Mouse (Mus musculus): ENCODE data around the gene Serinc2.

- TF ChIP-seq POU5F1 (IDR thresholded peaks at IDR 0.05; ENCODE audit: borderline replicate concordance, low read length) (no peak), CTCF (conservative IDR thresholded peaks at IDR 0.05; ENCODE audit: low read length) (no peak)
Observed at GRCm38 (mm10) chr4:130222179-130222578, 56.8 kb downstream of the Serinc2 start, which contains the start of gene Gm853.
